Mouse (Mus musculus) lung, postnatal 0 days (tissue): ENCODE results near the gene Ermap. TPM values are rescaled to one million over a fixed set of nuclear protein-coding genes. Genes with fewer than 3 reads are reported as not detected.

Experiments
- ATAC-seq: fragments of 200-750 bp; cut with Nextera tagmentation; 2 replicates; pipeline ENCODE4 v1.8.0; 2017; ENCODE audit warnings: moderate library complexity
- DNase-seq: peaks from one replicate; pipeline ENCODE4 v3.0.0-alpha.2; 2016; ENCODE audit warnings: low spot score
- H3K27ac ChIP-seq: fragments of 300-500 bp; sonication (generic); 2 replicates; pipeline ENCODE4 v1.5.1; 2014; ENCODE audit warnings: antibody characterized with exemption, mild to moderate bottlenecking, low read length, mixed read lengths
- H3K27me3 ChIP-seq: fragments of 300-500 bp; sonication (generic); replicated peaks from 2 replicates; pipeline ENCODE4 v1.6.1; 2014; ENCODE audit warnings: low read length, mixed read lengths; ENCODE audit not compliant: insufficient read depth
- H3K36me3 ChIP-seq: fragments of 300-500 bp; sonication (generic); 2 replicates; pipeline ENCODE4 v1.6.1; 2014; ENCODE audit warnings: low read length, mixed read lengths; ENCODE audit not compliant: insufficient read depth
- H3K4me1 ChIP-seq: fragments of 300-500 bp; sonication (generic); 2 replicates; pipeline ENCODE4 v1.6.1; 2014; ENCODE audit warnings: antibody characterized with exemption, low read depth, low read length, mixed read lengths; ENCODE audit not compliant: insufficient read depth
- H3K4me2 ChIP-seq: fragments of 300-500 bp; sonication (generic); replicated peaks from 2 replicates; pipeline ENCODE4 v1.6.1; 2014; ENCODE audit warnings: low read depth, mild to moderate bottlenecking, low read length, moderate library complexity, mixed read lengths
- H3K4me3 ChIP-seq: fragments of 300-500 bp; sonication (generic); 2 replicates; pipeline ENCODE4 v1.5.1; 2014; ENCODE audit warnings: low read depth, low read length
- H3K9ac ChIP-seq: fragments of 300-500 bp; sonication (generic); replicated peaks from 2 replicates; pipeline ENCODE4 v1.6.1; 2014; ENCODE audit warnings: low read depth, mild to moderate bottlenecking
- H3K9me3 ChIP-seq: fragments of 300-500 bp; sonication (generic); 2 replicates; pipeline ENCODE4 v1.6.1; 2016; ENCODE audit warnings: low read length, mixed read lengths
- CTCF ChIP-seq: IDR thresholded peaks from 2 replicates; pipeline ENCODE4 v1.5.1; 2016; ENCODE audit warnings: antibody characterized with exemption, mild to moderate bottlenecking
- EP300 ChIP-seq: IDR thresholded peaks from 2 replicates; pipeline ENCODE4 v1.6.1; 2016; ENCODE audit warnings: antibody characterized with exemption, mild to moderate bottlenecking, control low read depth
- WGBS: fragments of 180-500 bp; shearing (Covaris S2); extraction: QIAGEN DNeasy Blood & Tissue Kit; methylation state at CpG from one replicate; pipeline ENCODE4 v1.1.7; 2014; 5-methylcytosine and 5-hydroxymethylcytosine counted together
- polyA plus RNA-seq: library from polyadenylated mRNA; unstranded; fragments of >200 nt; fragmentation: Nextera tagmentation; extraction: Ambion mirVana; gene quantifications from 2 replicates; pipeline ENCODE4 v1.2.1, GENCODE M21; 2015

Gene Ermap
- polyA plus RNA-seq, 1 experiment from 2014 or later, result 2.2 TPM

GRCm38 (mm10) chr4:119137313-119137712 lies 52.5 kb downstream of the Ermap start:
- Histone ChIP-seq H3K4me2 (no peak overlapping the region), H3K27ac (no peak overlapping the region), H3K4me3 (no peak overlapping the region), H3K4me1 (no peaks in the 10 kb centered on the region), H3K36me3 (peaks cover 32% of the 10 kb centered on the region), H3K27me3 (no peaks in the 10 kb centered on the region), H3K9me3 (no peaks in the 10 kb centered on the region), H3K9ac (no peak overlapping the region)
- TF ChIP-seq CTCF (no peak), EP300 (no peak)
- WGBS, result 71% methylated on average over 8 of the region's 8 CpGs
- DNase-seq (no peak), ATAC-seq (no peak)

GRCm38 (mm10) chr4:119133860-119134259 lies 56.0 kb downstream of the Ermap start:
- Histone ChIP-seq H3K4me3 (no peak overlapping the region), H3K27ac (no peak overlapping the region), H3K9ac (no peak overlapping the region), H3K27me3 (no peaks in the 10 kb centered on the region), H3K4me1 (no peaks in the 10 kb centered on the region), H3K36me3 (peaks cover 32% of the 10 kb centered on the region), H3K4me2 (no peak overlapping the region), H3K9me3 (no peaks in the 10 kb centered on the region)
- no peak for TF ChIP-seq EP300
- TF ChIP-seq CTCF, result no peak
- 92% methylated on average over 13 of the region's 13 CpGs for WGBS
- DNase-seq, result no peak
- no peak for ATAC-seq

GRCm38 (mm10) chr4:119133306-119133705 lies 56.5 kb downstream of the Ermap start:
- DNase-seq, result no peak
- Histone ChIP-seq H3K4me2 (no peak overlapping the region), H3K9me3 (no peaks in the 10 kb centered on the region), H3K4me3 (no peak overlapping the region), H3K9ac (no peak overlapping the region), H3K4me1 (no peaks in the 10 kb centered on the region), H3K27ac (no peak overlapping the region), H3K36me3 (peaks cover 32% of the 10 kb centered on the region), H3K27me3 (no peaks in the 10 kb centered on the region)
- 82% methylated on average over 13 of the region's 13 CpGs for WGBS
- no peak for TF ChIP-seq CTCF
- TF ChIP-seq EP300, result no peak
- ATAC-seq, result no peak

- peaks cover 25% of the 10 kb centered on the region for H3K36me3 ChIP-seq
- WGBS, result 84% methylated on average over 8 of the region's 8 CpGs
- TF ChIP-seq CTCF (no peak), EP300 (no peak)
Observed at GRCm38 (mm10) chr4:119131189-119131910, 58.5 kb downstream of the Ermap start.

GRCm38 (mm10) chr4:119129096-119129495 lies 60.7 kb downstream of the Ermap start:
- H3K27me3 ChIP-seq, result no peaks in the 10 kb centered on the region
- no peak overlapping the region for H3K4me2 ChIP-seq
- DNase-seq (no peak), ATAC-seq (no peak)
- H3K9ac ChIP-seq, result no peak overlapping the region
- no peak overlapping the region for H3K27ac ChIP-seq
- no peaks in the 10 kb centered on the region for H3K9me3 ChIP-seq
- peaks cover 9% of the 10 kb centered on the region for H3K36me3 ChIP-seq
- no peak overlapping the region for H3K4me3 ChIP-seq
- 90% methylated on average over 1 of the region's 1 CpGs for WGBS
- H3K4me1 ChIP-seq, result peaks cover 7% of the 10 kb centered on the region; the same call in 1 of the 2 replicates
- TF ChIP-seq CTCF, result no peak
- TF ChIP-seq EP300, result no peak

More at GRCm38 (mm10) chr4:119131189-119131910, 58.5 kb downstream of the Ermap start:
- H3K4me2 ChIP-seq, result no peak overlapping the region
- peaks cover 3% of the 10 kb centered on the region; the same call in 1 of the 2 replicates for H3K4me1 ChIP-seq
- no peak overlapping the region for H3K4me3 ChIP-seq
- H3K9ac ChIP-seq, result no peak overlapping the region
- DNase-seq (no peak), ATAC-seq (0 out of 2 replicates have a peak, but pooled peaks have one; percentile 14)
- H3K9me3 ChIP-seq, result no peaks in the 10 kb centered on the region
- no peak overlapping the region for H3K27ac ChIP-seq
- H3K27me3 ChIP-seq, result no peaks in the 10 kb centered on the region

GRCm38 (mm10) chr4:119128547-119128946 lies 61.3 kb downstream of the Ermap start:
- Histone ChIP-seq H3K4me3 (no peak overlapping the region), H3K27ac (no peak overlapping the region), H3K4me1 (peaks cover 7% of the 10 kb centered on the region; the same call in 1 of the 2 replicates), H3K9me3 (no peaks in the 10 kb centered on the region), H3K36me3 (peaks cover 4% of the 10 kb centered on the region; the same call in 1 of the 2 replicates), H3K27me3 (no peaks in the 10 kb centered on the region), H3K9ac (no peak overlapping the region), H3K4me2 (no peak overlapping the region)
- 80% methylated on average over 7 of the region's 7 CpGs for WGBS
- DNase-seq, result no peak
- no peak for TF ChIP-seq EP300
- no peak for TF ChIP-seq CTCF
- no peak for ATAC-seq
